Mouse (Mus musculus) kidney, postnatal 4 days (tissue): ENCODE measurements at regions not wholly inside any gene's neighbourhood (a gene's known extent, or its start where the extent isn't known, plus 50 kb on each side); places are given as distances from the start of the nearest gene placed in this dataset.

Source experiments
- DNase-seq, 2 experiments: peaks; one replicate each; pipeline ENCODE4 v3.0.0; 2021; ENCODE audit warnings: mixed read lengths in 2 of 2

DNA sequence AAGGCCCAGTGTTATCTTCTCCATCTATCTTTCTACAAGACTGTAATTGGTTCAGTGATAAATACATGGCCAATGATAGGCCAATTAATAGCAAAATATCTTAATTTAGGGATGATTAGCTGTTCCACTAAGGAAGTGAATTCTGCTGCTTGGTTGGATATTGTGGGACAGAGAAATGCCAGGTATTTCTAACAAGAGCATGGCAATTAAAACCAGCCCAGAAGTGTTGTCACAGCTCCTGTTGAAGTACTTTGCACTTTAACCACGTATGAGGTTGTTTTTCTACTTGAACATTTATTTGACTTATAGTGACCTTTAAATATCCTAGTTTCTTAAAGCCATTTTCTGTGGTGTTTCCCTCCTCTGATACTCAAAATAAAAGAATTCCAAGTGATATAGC is 65.7 kb upstream of the Acsl4 start:
- no peak for DNase-seq

DNA sequence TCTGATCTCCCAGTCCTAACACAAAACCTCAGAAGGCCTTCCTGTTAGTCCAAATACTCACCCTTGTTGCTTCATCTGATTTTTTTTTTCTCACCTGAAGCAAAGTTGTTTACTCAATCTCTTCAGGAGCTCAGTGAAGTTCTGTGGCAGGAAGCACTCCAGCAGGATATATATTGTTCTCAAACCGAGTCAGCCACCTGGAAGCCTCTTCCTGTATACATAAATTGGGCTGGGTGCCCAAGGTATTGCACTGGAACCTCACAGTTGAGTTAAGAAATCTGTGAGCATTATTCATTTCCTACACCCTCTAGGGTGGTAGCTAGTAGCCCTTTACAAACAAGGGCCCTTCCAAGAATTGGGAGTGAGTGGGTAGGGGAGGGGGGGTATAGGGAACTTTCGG is 73.8 kb upstream of the Acsl4 start:
- DNase-seq = no peak

DNA sequence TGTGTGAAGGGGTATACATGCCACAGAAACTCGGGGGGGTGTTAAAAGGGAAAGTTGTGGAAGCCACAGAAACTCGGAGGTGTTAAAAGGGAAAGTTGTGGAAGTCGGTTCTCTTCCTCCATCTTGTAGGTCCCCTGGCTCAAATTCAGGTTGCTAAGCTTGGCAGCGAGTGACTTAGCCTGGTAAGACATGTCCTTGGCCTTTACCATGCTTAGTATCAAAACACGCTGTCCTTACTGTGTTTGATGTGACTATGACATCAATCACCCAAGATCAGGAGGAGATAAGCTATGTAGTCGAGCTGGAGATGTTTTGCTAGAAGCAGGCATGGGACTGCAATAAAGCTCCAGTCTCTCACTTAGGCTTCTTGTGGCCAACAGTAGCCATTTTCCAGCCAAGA is 74.4 kb upstream of the Acsl4 start:
- no peak for DNase-seq

DNA sequence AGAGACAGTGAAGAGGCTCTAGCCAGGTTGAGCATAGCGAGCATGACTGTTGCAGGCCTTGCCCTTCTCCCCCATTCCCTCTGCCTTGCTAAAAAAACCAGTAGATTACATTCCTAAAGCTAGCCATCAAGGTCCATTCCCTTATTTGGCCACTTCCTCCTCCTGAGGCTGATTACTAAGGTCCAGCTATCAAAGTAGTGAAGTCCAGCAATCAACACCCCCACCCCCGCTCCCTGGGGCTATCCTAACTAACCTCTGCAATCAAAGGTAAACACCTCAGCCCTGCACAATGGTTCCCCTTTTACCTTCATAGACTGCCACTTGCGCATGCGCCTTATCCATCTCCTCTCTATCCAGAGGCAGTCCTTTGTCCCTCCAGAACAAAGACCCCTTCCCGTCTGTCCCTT is 77.5 kb upstream of the Acsl4 start:
- peak; percentile 46 to 55 for DNase-seq

DNA sequence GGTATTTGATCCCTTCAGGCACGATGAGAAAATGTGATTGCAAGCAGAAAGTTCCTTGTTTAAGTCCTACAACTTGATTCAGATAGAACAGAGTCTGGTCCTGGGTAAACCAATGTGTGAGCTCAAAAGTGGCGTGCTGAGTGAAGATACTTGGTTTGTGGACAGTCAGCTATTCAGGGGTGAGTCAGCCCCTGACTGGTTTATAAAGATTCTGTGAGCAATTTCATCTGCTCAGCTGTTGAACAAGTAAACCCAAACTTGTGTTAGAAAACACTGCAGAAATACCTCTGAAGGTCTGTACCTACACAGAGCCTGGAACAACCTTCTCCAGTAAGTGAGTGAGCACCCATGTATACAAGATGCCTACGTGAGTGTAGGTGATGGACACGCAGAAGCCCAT is 78.1 kb upstream of the Acsl4 start:
- no peak for DNase-seq

DNA sequence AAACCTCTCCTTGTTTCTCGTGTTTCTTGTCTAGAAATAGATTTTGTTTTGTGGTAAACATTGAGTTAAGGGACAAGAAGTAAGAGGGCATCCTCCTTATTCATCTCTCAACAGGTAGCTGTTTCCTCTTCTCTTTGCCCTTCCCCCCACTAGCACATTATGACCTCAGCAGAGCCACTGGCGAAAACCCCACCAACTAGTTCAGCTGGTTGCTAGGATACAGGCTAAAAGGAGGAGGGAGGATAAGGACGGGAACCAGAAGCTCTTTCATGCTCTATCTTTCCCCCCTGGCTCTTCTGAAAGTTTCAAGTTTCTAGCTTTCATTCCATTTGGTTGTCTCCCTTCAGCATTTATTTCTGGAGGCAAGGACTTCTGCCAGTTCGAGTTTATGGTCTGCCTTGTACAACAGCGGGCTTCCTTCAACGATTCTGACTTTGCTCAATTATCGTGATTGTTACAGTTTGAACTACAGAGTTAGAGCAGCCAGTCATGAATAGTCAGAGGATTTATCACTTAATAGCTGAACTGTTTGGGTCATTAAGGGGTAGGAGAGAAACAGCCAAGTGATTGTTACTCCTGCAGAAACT is 78.8 kb upstream of the Acsl4 start:
- peak in 1 of 2 experiments; percentile 8 for DNase-seq

DNA sequence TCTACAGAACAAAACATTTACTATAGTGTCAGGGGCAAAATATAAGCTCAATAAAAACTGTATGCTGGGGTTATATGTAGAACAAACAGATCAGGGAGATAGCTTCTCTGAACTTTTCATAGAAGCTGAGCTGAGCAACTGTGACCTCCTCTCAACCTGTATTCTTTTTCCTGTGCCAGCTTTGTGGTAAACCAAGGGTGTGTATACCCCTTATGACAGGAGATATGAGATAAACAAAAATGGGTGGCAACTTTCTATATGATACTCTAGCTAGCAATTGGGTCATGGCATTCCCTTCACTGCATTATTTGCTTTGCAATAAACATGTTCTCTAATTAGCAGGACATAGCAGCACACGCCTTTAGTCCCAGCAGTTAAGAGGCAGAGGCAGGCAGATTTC is 79.7 kb upstream of the Acsl4 start:
- DNase-seq = no peak

DNA sequence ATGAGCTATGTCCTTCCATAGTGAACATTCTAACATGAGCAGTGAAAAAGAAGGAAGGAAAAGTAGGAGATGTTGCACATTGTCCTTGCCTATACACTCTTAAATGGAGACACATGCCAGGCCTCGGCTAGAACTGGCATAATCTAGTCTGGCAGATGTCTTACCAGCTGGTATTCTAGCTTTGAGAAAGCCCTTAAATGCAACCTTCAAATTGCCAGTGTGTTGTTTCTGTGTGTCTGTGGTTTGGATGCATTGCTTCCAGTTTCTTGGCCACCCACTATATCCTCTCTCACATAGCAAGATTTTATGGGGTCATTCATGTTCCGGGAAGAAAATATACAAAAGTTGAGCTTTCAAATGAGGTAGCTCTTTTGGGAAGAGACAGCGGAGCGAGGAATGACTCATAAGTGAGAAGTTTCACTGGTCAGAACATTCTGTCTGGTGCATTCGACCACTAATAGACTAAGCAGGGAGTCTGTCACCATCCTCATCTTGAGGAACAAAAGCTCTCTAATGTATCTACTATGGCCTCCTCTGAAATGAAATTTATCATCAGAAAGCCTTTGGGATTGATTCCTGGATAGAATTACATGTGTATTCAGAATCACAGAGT is 91.0 kb upstream of the Acsl4 start:
- no peak for DNase-seq

DNA sequence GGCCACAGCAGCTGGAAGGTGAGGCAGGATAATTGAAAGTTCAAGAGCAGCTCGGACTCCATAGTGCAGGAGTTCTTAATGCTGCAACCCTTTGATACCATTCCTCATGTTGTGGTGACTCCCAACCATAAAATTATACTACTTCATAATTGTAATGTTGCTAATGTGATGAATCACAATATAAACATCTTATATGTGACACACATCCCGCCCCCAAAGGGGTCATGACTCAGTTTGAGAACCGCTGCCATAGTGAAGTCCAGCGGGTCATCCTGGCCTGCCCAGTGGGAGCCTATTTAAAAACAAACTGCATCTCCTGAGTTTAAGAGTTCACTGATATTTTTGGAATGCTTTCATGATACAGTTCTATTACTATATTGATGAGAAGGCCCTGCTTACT is 97.7 kb upstream of the Acsl4 start:
- DNase-seq = no peak

DNA sequence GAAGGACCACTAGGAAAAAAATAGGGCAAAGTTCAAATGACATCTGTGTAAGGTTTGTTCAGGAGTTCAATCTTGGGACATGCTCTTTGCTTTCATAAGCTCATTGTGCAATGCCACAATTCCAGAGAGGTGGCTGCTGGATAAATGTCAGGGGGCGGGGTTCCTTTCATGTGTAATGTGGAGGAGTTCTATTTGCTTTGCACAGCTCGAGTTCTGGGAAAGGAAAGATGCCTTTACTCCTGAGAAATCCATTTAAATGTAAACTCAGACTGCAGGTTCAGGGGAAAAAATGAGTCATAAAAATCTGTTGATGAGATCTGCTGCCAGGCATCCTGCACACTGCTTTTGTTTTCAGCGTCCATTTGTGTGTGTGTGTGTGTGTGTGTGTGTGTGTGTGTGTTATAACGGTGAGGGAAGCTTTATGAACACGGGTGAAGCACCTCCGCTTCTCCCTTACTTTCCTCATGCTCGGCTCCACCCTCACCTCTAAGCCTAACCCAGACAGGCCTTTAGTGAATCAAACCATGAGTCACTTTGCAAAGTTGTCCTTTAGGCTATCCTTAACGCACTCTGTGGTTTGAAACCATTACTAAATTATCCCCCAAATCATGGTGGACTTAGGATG is 99.9 kb upstream of the Acsl4 start:
- peak in 1 of 2 experiments; percentile 14 for DNase-seq

DNA sequence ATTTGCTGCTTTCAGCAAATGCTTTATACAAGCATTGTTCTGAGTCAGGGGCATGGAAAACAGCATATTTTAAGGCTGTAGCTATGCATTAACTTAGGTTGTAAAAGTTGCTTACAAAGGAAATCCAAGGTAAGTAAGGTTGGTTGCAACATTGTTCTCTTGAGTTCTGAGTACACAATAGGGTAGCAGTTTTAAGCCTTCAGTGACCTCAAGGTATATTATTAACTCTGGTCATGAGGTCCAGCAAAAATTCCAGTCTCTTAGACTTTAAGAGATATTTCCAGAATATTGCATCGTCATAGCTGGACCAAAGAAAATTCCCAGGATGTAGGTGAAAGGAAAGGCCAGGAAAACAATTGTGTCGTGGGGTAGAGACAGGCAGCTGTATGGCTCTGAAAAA is 110.8 kb upstream of the Acsl4 start:
- DNase-seq = no peak

DNA sequence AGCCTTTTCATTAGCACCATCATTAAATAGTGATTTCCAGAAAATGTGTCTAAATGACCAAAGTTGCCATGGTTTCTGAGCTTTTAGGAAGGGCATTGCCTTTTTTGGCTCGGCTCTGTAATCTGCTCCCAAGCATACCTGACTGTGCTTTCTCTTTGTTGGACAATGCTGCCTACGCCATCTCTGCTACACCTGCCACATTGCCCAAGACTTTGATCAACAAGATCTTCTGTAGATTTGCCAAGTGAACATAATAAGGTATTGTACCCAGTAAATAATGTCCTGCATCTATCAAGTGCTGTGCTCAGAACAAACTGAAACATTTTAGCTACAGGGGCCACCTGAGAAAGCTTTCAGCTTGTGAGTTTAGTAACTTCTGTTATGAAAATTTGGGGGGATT is 114.6 kb upstream of the Acsl4 start:
- DNase-seq = no peak

DNA sequence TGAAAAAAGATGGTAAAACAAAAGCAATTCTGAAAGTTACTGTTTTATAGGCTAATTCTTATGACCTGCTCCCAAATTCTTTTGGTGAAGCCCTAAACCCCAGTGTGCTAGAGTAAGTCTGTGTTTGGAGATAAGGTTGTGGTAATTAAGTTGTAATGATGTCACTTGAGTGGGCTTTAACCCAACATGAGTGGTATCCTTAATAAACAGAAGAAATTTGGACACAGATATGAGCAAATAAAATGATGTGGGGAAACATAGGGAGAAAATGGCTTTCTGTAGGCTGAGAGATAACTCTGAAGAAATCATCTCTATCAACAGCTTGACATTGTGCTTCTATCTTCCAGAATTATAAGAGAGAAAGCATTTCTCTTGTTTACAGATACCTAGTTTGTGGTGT is 117.1 kb upstream of the Acsl4 start:
- DNase-seq = no peak

DNA sequence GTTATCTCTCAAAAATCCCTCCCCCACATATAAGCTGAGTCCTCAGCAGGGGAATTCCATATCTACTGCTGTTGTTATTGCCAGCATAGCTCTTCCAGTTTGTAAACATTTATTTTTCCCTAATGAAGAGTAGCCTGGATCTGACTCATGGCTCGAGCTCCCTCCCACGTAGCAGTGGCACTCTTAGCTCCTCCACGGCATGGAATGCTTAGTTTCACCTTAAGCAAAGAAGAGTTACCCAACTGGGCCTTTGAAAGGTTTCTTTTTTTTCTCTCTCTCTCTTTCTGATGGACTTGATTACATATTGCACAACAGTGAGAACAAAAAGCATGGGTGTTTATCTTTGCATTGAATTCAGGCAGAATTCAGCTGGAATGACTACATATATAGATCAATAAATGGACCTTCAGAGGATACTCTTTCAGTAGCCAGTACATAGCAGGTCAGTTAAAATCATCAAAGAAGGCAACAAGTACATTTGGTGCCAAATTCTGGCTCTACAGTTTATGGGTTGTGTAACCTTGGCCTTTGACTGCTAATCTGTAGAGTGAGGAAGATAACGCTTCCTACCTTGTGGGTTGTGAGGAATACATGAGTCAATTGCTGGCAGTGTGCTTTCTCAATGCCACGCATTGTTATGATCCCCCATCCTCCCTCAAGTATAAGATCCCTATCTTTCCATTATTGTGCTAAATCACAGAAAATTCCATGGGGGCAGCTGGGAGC is 126.2 kb upstream of the Acsl4 start:
- DNase-seq = no peak

DNA sequence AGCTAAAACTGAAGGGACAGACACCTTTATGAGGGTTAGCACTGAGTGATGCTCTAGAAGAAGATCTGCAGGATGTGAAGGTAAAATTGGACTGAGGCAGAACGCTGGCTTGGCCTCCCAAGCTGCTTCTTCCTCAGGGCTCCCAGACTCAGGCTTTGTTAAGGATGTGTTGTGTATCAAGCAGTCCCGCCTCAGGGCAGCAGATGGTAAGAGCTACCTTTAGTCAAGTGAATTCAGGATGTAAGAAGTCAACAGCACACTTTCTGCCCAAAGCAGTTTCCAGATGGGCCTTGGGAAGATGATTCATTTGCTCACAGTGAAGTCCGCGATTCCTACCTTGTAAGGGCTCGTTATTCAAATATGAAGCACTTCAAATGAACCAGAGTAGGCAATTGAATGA is 126.9 kb upstream of the Acsl4 start:
- DNase-seq = no peak

DNA sequence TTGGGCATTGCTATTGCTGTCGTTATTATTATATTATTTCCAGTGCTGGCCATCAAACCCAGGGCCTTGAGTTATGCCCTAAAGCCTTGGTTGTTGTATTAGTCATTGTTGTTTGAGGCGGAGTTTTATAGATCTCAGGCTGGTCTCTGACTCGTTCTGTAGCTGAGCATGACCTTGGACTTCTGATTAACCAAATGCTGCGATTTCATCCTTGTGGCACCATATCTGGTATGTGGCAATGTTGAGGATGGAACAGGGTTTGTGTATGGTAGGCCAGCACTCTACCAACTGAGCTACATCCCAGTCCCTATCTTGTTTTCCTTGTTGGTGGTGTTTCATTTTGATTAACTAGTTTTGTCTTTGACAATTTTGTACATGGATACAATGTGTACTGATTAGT is 130.7 kb upstream of the Acsl4 start:
- DNase-seq = no peak

DNA sequence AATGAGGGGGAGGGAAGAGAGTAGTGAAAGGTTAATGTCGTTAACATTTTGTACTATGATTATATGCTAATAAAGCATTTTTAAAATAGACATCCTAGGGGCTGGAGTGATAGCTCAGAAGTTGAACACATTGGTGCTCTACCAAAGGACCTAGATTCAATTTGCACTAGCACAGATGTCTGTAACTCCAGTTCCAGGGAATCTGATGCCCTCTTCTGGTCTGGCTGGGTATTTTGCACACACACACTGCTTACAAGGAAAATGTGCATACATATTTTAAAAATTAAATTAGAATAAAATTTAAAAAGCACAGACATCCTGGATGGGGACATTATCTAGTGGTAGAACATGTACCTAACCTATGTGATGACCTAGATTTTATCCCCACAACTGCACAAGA is 136.6 kb upstream of the Acsl4 start:
- peak; percentile 43 to 48 for DNase-seq

DNA sequence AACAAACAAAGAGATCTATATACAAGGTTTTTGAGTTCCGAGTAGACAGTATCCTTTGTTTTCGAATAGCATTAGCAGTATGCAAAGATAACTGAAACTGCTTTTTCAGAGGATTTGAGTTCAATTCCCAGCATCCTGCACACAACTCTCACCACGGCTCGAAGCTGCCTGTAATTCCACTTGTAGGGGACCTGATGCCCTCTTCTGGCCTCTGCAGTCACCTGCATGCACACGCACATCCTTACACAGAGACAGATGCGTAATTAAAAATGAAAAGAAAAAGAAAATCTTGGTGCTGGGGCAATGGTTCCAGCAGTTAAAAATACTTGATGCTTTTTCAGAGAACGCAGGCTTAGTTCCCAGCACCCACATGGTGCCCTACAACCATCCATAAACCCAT is 139.6 kb upstream of the Acsl4 start:
- peak; percentile 17 to 19 for DNase-seq

DNA sequence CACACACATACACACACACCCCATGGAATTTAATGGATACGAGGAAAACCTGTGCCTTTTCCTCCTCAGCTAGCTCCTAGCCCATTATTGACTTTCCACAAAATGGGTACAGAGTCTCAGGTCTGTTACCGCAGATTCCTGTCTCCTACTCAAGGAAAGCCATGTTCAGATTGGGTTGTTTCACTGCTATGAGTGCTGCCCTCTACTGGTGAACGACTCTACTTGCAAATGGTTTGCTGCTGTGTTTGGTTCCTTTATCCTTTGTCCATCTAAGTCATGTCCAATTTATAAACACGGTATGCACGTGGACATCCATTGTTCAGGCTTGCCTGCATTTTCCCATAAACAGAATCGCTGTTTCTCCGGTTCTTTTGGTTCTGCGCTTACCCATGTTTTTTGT is 144.4 kb upstream of the Acsl4 start:
- DNase-seq = peak; percentile 22 to 53

DNA sequence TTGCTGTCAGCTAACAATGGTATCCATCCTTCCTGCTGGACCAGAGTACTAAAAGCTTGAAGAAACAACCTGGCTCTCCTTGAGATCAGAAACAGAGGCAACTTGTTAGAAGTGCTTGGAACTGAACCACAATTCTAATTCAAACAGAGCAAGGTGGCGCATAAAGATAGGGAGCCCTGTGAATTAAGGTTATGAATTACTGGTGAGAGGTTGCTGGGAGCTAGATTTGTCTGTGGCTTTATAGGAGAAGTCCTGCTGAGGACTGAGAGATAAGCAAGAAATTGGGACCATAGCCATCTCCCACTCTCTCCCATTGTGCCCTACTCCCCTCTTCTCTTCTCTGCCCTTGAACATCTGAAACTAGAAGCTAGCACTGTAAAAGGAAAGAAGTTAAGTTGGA is 145.2 kb upstream of the Acsl4 start:
- DNase-seq = no peak

DNA sequence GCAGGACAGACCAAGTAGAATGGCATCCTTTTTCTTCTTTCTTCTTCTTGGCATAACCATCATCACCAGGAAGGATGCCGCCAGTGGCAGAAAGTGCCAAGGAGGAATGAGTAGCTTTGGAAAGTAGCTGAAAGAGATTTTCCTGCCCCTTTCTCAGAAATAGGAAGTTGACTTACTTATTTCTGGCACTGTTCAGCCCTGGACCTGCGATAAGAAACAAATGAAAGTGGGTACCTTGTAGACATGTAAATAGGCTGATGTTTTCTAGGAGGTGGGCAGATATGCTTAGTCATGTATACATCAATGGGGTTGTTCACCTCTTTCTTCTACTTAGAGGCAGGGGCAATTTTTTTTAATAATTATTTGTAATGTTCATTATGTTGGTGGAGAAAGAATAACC is 145.3 kb upstream of the Tmem164 start:
- no peak for DNase-seq

DNA sequence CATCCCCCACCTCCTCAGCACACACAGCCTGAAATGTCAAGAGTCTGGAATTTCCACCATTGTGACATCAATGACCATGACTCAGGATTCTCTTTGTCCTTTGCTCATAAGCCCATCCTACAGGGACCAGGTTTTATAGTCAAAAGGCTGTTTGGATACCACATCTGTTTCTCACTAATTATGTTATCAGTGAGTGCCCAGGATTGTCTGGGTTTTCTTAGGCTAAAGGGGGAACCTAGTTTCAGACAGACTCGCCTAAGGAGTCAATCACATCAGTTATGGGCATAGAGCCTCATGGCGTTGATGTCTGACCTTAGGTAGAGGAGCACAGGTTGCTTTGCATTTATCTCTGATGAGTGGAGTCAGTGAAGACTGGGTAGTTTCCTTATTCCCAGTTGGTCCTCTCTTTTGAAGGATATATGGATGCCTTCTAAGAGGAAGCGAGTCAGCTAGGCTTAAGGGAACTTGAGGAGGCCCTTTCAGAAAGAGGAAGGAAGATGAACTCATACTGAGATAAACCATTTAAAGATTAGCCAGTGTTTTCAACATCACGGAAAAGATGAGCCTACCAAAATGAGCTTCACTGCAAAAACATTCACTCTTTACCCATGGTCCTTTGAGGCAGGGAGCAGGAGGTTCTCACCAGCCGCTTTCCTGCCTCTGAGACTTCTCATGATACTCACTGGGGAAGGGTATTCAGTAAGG is 143.8 kb upstream of the Tmem164 start:
- DNase-seq = no peak

DNA sequence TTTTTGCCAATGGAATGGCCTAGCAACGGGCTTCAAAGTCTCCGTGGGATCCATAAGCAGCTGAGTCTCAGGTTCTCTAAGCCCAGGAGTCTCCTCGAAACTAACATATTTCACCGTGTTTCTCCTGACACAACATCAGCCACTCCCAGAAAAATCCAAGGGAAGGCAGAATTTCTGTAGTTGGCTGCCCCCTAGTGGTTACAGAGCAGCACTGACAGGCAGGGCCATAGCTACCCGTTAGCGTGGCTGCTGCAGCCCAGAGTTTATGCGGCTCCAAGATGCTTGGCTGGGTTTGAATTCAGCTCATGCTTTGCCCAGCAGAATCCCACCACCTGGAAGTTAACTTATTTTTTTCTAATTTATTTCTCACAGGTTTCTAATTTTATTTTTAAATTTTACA is 140.9 kb upstream of the Tmem164 start:
- peak; percentile 60 to 67 for DNase-seq

DNA sequence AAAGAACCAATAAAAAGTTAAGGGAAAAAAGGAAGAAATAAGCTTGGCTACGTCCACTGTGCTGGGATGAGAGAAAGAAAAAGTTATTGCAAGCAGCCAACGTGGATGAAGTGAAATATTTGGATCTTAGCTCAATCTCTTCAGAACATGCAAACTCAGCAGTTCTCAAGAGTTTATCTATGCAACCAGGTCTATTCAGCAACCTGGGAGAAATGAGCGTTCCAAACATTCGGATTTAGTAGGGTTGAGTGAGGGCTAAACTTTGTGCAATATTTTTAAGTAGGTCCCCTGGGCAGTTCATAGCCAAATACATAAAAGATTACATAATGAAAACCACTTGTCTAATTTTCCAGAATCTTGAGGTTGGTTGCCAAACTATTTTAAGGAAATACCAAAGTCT is 129.0 kb upstream of the Tmem164 start:
- no peak for DNase-seq
